Mouse (Mus musculus) CH12.LX (cell line): Measurements from ENCODE around the gene Rep15. TPM values are rescaled to one million over a fixed set of nuclear protein-coding genes. Genes with fewer than 3 reads are reported as not detected.

Source experiments
- DNase-seq: peaks from one replicate; pipeline ENCODE4 v3.0.0-alpha.2; 2013; ENCODE audit errors: extremely low read depth
- H3K27ac ChIP-seq: 2 replicates; pipeline ENCODE4 v1.5.1; 2012; ENCODE audit warnings: low read depth, mild to moderate bottlenecking, control low read depth, moderate library complexity; ENCODE audit not compliant: insufficient read depth
- H3K27me3 ChIP-seq: replicated peaks from 2 replicates; pipeline ENCODE3; 2012; ENCODE audit warnings: inconsistent platforms
- H3K36me3 ChIP-seq, 2 experiments: replicated peaks in 1 of 2; 2 replicates each; pipeline versions ENCODE3 to v1.6.1; 2012; ENCODE audit warnings: inconsistent platforms in 1 of 2, low read length in 1 of 2, mild to moderate bottlenecking in 1 of 2, mixed read lengths in 1 of 2, moderate library complexity in 1 of 2; ENCODE audit not compliant: control insufficient read depth in 1 of 2, insufficient read depth in 1 of 2
- H3K4me1 ChIP-seq, 2 experiments: 2 replicates each; pipeline ENCODE4 v1.6.1; 2012; ENCODE audit warnings: inconsistent platforms in 1 of 2, moderate library complexity in 1 of 2; ENCODE audit not compliant: insufficient read depth in 2 of 2, control insufficient read depth in 1 of 2
- H3K4me2 ChIP-seq: 2 replicates; pipeline ENCODE4 v1.6.1; 2012; ENCODE audit warnings: low read depth, mild to moderate bottlenecking, control low read depth; ENCODE audit not compliant: poor library complexity, insufficient read depth, severe bottlenecking
- H3K4me3 ChIP-seq, 3 experiments: fragments of 150-350 bp in 1 of 3; sonication (generic) in 1 of 3; replicated peaks in 1 of 3; 2 replicates each; pipeline versions ENCODE3 to v1.5.1; 2011 to 2012; ENCODE audit warnings: low read depth in 2 of 3, low read length in 2 of 3, mild to moderate bottlenecking in 2 of 3, moderate library complexity in 2 of 3, control low read depth in 1 of 3, improper control_type of control experiment in 1 of 3, inconsistent platforms in 1 of 3, mixed read lengths in 1 of 3; ENCODE audit not compliant: poor library complexity in 1 of 3
- H3K79me2 ChIP-seq: replicated peaks from 2 replicates; pipeline ENCODE4 v1.6.1; 2012; ENCODE audit warnings: mild to moderate bottlenecking, moderate library complexity; ENCODE audit not compliant: control insufficient read depth, poor library complexity, insufficient read depth, severe bottlenecking; ENCODE audit errors: extremely low read depth
- H3K9ac ChIP-seq: 2 replicates; pipeline ENCODE4 v1.6.1; 2012; ENCODE audit warnings: low read depth, mild to moderate bottlenecking, control low read depth, moderate library complexity; ENCODE audit not compliant: insufficient read depth
- H3K9me3 ChIP-seq: replicated peaks from 2 replicates; pipeline ENCODE3; 2012; ENCODE audit warnings: low read length, inconsistent platforms, mixed read lengths
- CHD2 ChIP-seq: IDR thresholded peaks from 2 replicates; pipeline ENCODE4 v1.6.1; 2011; ENCODE audit warnings: low read length, improper control_type of control experiment
- CTCF ChIP-seq, 2 experiments: IDR thresholded peaks in 1 of 2; conservative IDR thresholded peaks in 1 of 2; 2 replicates each; pipeline ENCODE4 v1.5.1; 2011 to 2012; ENCODE audit warnings: low read depth in 2 of 2, low read length in 2 of 2, improper control_type of control experiment in 1 of 2, inconsistent platforms in 1 of 2, mild to moderate bottlenecking in 1 of 2, moderate library complexity in 1 of 2
- E2F4 ChIP-seq: IDR thresholded peaks from 2 replicates; pipeline ENCODE4 v1.6.1; 2011; ENCODE audit warnings: low read depth, low read length, improper control_type of control experiment; ENCODE audit not compliant: insufficient replicate concordance
- ELF1 ChIP-seq: IDR thresholded peaks from 2 replicates; pipeline ENCODE4 v1.6.1; 2014; ENCODE audit warnings: low read depth, mild to moderate bottlenecking, inconsistent platforms, low read length, improper control_type of control experiment
- EP300 ChIP-seq: IDR thresholded peaks from 2 replicates; pipeline ENCODE4 v1.6.1; 2011; ENCODE audit warnings: low read length, improper control_type of control experiment
- IRF4 ChIP-seq: IDR thresholded peaks from 2 replicates; pipeline ENCODE4 v1.6.1; 2014; ENCODE audit warnings: low read depth, mild to moderate bottlenecking, inconsistent platforms, low read length, improper control_type of control experiment
- JUND ChIP-seq: conservative IDR thresholded peaks from 2 replicates; pipeline ENCODE4 v1.6.1; 2011; ENCODE audit warnings: low read depth, low read length, improper control_type of control experiment
- KAT2A ChIP-seq: IDR thresholded peaks from 2 replicates; pipeline ENCODE4 v1.6.1; 2012; ENCODE audit warnings: low read length, improper control_type of control experiment, inconsistent platforms; ENCODE audit not compliant: insufficient replicate concordance
- MAZ ChIP-seq: IDR thresholded peaks from 2 replicates; pipeline ENCODE4 v1.6.1; 2012; ENCODE audit warnings: low read depth, mild to moderate bottlenecking, inconsistent platforms, low read length, improper control_type of control experiment, moderate library complexity
- MEF2A ChIP-seq: IDR thresholded peaks from 2 replicates; pipeline ENCODE4 v1.6.1; 2014; ENCODE audit warnings: low read depth, mild to moderate bottlenecking, inconsistent platforms, low read length, improper control_type of control experiment, borderline replicate concordance
- MYC ChIP-seq: IDR thresholded peaks from 2 replicates; pipeline ENCODE4 v1.6.1; 2011; ENCODE audit warnings: low read depth, mild to moderate bottlenecking, improper control_type of control experiment, low read length
- NELFE ChIP-seq: IDR thresholded peaks from 2 replicates; pipeline ENCODE4 v1.6.1; 2011; ENCODE audit warnings: low read depth, low read length, improper control_type of control experiment
- NRF1 ChIP-seq: IDR thresholded peaks from 2 replicates; pipeline ENCODE4 v1.6.1; 2014; ENCODE audit warnings: low read depth, mild to moderate bottlenecking, inconsistent platforms, low read length, improper control_type of control experiment, moderate library complexity
- PAX5 ChIP-seq: IDR thresholded peaks from 2 replicates; pipeline ENCODE4 v1.6.1; 2012; ENCODE audit warnings: low read length, inconsistent platforms, mixed read lengths
- POLR2A ChIP-seq: IDR thresholded peaks from 2 replicates; pipeline ENCODE4 v1.6.1; 2011; ENCODE audit warnings: low read depth, mild to moderate bottlenecking, improper control_type of control experiment, low read length
- POLR2AphosphoS2 ChIP-seq: IDR thresholded peaks from 2 replicates; pipeline ENCODE4 v1.6.1; 2011; ENCODE audit warnings: low read depth, low read length, improper control_type of control experiment
- RAD21 ChIP-seq: IDR thresholded peaks from 2 replicates; pipeline ENCODE4 v1.6.1; 2011; ENCODE audit warnings: low read depth, mild to moderate bottlenecking, low read length, improper control_type of control experiment, moderate library complexity
- SIN3A ChIP-seq: IDR thresholded peaks from 2 replicates; pipeline ENCODE4 v1.6.1; 2012; ENCODE audit warnings: low read length, improper control_type of control experiment, inconsistent platforms
- SMC3 ChIP-seq: IDR thresholded peaks from 2 replicates; pipeline ENCODE4 v1.6.1; 2011; ENCODE audit warnings: low read depth, low read length, improper control_type of control experiment
- TBP ChIP-seq: conservative IDR thresholded peaks from 2 replicates; pipeline ENCODE4 v1.6.1; 2011; ENCODE audit warnings: low read depth, low read length, improper control_type of control experiment
- TCF12 ChIP-seq: IDR thresholded peaks from 2 replicates; pipeline ENCODE4 v1.6.1; 2014; ENCODE audit warnings: low read depth, mild to moderate bottlenecking, inconsistent platforms, low read length, improper control_type of control experiment
- USF1 ChIP-seq: IDR thresholded peaks from 2 replicates; pipeline ENCODE4 v1.6.1; 2014; ENCODE audit warnings: low read depth, mild to moderate bottlenecking, inconsistent platforms, low read length, improper control_type of control experiment
- ZC3H11A ChIP-seq: IDR thresholded peaks from 2 replicates; pipeline ENCODE4 v1.6.1; 2012; ENCODE audit warnings: low read depth, mild to moderate bottlenecking, inconsistent platforms, low read length, improper control_type of control experiment
- ZKSCAN1 ChIP-seq: IDR thresholded peaks from 2 replicates; pipeline ENCODE4 v1.6.1; 2012; ENCODE audit warnings: low read depth, inconsistent platforms, low read length, improper control_type of control experiment, borderline replicate concordance
- ZNF384 ChIP-seq: IDR thresholded peaks from 2 replicates; pipeline ENCODE4 v1.6.1; 2012; ENCODE audit warnings: low read depth, low read length, improper control_type of control experiment, inconsistent platforms
- dilution Hi-C: fragments of 300-500 bp; cut with MboI; formaldehyde crosslinking; loops from 2 replicates; pipeline ENCODE4 v1.14.3; 2020; ENCODE audit warnings: low sequenced_read_pairs; ENCODE audit not compliant: extremely low pct_unique_long_range_greater_than_20kb, extremely low pct_ligation_motif_present
- in situ Hi-C: fragments of 300-500 bp; cut with MboI; formaldehyde crosslinking; loops from 3 replicates; pipeline ENCODE4 v1.14.3; 2019; ENCODE audit warnings: low sequenced_read_pairs, low pct_ligation_motif_present, low pct_unique_long_range_greater_than_20kb, mixed read lengths
- polyA plus RNA-seq: library from polyadenylated mRNA; unstranded; fragments of >175 nt; gene quantifications from 2 replicates; pipeline ENCODE4 v1.2.1, GENCODE M21; 2012; ENCODE audit warnings: low read depth; ENCODE audit not compliant: insufficient read length
- total RNA-seq, 2 experiments: library from RNA; depleted of rRNA; stranded (reverse); fragments of 300-350 nt in 1 of 2; fragments of >200 nt in 1 of 2; gene quantifications; 2 replicates each; pipeline ENCODE4 v1.2.3; 2012 to 2014

The Rep15 gene
- total and polyA plus RNA-seq, 3 experiments, result 0.08 to 0.14 TPM; not detected in 1

GRCm38 (mm10) chr6:146994236-146994635, 38.1 kb upstream of the Rep15 start:
- Histone ChIP-seq H3K27ac (no peak overlapping the region), H3K4me2 (no peak overlapping the region), H3K4me1 (no peaks in the 10 kb centered on the region), H3K27me3 (no peaks in the 10 kb centered on the region), H3K9ac (no peak overlapping the region), H3K79me2 (no peaks in the 10 kb centered on the region), H3K9me3 (no peaks in the 10 kb centered on the region), H3K36me3 (peaks cover 6 to 57% of the 10 kb centered on the region in 2 experiments), H3K4me3 (no peak overlapping the region)
- TF ChIP-seq POLR2AphosphoS2, result no peak
- 0 out of 2 replicates have a peak, but pooled peaks have one; percentile 28 for TF ChIP-seq MYC
- TF ChIP-seq CHD2, result no peak
- TF ChIP-seq ZKSCAN1, result no peak
- TF ChIP-seq ZC3H11A, result peak; percentile 60
- TF ChIP-seq CTCF (conservative IDR thresholded peaks at IDR 0.05 in 1 of 2, IDR thresholded peaks at IDR 0.05 in 1 of 2; ENCODE audit: low read depth in 2 of 2, low read length in 2 of 2), result peak; percentile 41 to 84
- TF ChIP-seq SMC3, result peak; percentile 79
- no peak for TF ChIP-seq PAX5
- TF ChIP-seq MAZ, result 0 out of 2 replicates have a peak, but pooled peaks have one; percentile 16
- TF ChIP-seq IRF4, result no peak
- peak; percentile 75 for TF ChIP-seq RAD21
- TF ChIP-seq TCF12, result 0 out of 2 replicates have a peak, but pooled peaks have one; percentile 23
- TF ChIP-seq NRF1, result no peak
- TF ChIP-seq KAT2A, result no peak
- no peak for TF ChIP-seq USF1
- TF ChIP-seq EP300, result no peak
- DNase-seq, result peak; percentile 36
- in situ Hi-C loops, result loop anchor here (10.0 to 25.0 kb wide), 2 partner anchors 159 to 332 kb away; no protein-coding TSS in a partner anchor
- dilution Hi-C loops, result no loop called here

GRCm38 (mm10) chr6:146995391-146995790, 37.0 kb upstream of the Rep15 start:
- H3K27ac ChIP-seq, result no peak overlapping the region
- H3K79me2 ChIP-seq, result no peaks in the 10 kb centered on the region
- no peak overlapping the region for H3K4me3 ChIP-seq
- dilution Hi-C loops (no loop called here), in situ Hi-C loops (loop anchor here (10.0 to 25.0 kb wide), 2 partner anchors 161 to 333 kb away; no protein-coding TSS in a partner anchor)
- H3K9me3 ChIP-seq, result no peaks in the 10 kb centered on the region
- TF ChIP-seq IRF4 (no peak), ZKSCAN1 (no peak), POLR2AphosphoS2 (no peak), RAD21 (no peak), ZNF384 (no peak), MYC (no peak), PAX5 (no peak), JUND (no peak), USF1 (no peak), NRF1 (no peak), CHD2 (no peak), POLR2A (no peak), MEF2A (no peak), NELFE (no peak), E2F4 (no peak), ELF1 (no peak), MAZ (no peak), SIN3A (no peak), TBP (no peak)
- no peak for DNase-seq
- no peak overlapping the region for H3K9ac ChIP-seq
- H3K36me3 ChIP-seq, result peaks cover 7 to 64% of the 10 kb centered on the region in 2 experiments
- H3K4me1 ChIP-seq, result no peaks in the 10 kb centered on the region
- H3K4me2 ChIP-seq, result no peak overlapping the region
- H3K27me3 ChIP-seq, result no peaks in the 10 kb centered on the region
